Mouse (Mus musculus): ENCODE data around the gene Racgap1. TPM values are rescaled to one million over a fixed set of nuclear protein-coding genes. Genes with fewer than 3 reads are reported as not detected.

The Racgap1 gene
- polyA plus RNA-seq, 1 experiment from 2014 or later = 74.3 TPM

DNA sequence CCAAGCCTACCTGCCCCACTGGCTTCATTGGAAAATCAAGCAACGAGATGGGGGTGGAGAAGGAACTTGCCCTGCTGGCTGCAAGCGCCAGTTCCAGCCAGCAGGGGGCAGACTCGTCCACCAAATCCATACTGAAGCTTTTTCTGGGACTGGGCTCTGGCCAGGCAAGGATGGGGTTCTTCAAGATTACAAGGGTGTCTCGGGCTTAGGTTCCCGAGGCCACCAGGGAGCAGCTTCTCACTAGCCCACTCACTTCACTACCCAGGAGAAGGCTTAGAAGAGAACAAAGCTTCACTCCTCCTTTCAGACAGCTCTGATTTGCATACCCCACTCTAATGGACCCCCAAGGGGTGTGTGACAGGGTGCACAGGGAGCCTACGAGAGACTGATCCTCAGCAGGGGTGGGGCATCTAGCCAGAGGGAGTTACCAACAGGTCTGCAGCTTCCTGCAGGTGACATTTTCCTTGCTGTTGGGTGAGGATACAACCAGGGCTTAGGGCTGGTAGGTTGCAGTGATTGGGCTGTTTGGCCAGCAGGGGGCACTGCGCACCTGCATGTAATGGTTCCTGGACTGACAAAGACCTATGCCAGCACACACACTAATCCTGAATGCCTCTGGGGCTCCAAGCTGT, 55.3 kb downstream of the Racgap1 start:
- in situ Hi-C loops (cut with MboI; ENCODE audit: low pct_unique_long_range_greater_than_20kb) = loop anchor here (5.0 to 10.0 kb wide), 3 partner anchors 71 to 309 kb away; no protein-coding TSS in a partner anchor
- H3K27me3 ChIP-seq = no peaks in the 10 kb centered on the region
- peak; percentile 57 for DNase-seq (ENCODE audit: low read depth, low spot score)
- no peak for TF ChIP-seq CTCF (IDR thresholded peaks at IDR 0.05)
- POLR2A ChIA-PET = interaction anchor here (0.6 to 1.7 kb wide), 3 partner anchors 11 to 176 kb away, joined by 4 read pairs; no protein-coding TSS in a partner anchor
- CTCF ChIA-PET = interaction anchor here (0.7 to 5.8 kb wide), 26 partner anchors 8 to 182 kb away, joined by 3 to 66 read pairs (median 6); partner anchors contain the start of genes Asic1 and Racgap1
- peak; percentile 49 for ATAC-seq

- ChIA-PET CTCF (interaction anchor here (1.0 to 5.8 kb wide), 7 partner anchors 38 to 96 kb away, joined by 3 to 50 read pairs (median 7); no protein-coding TSS in a partner anchor), POLR2A (interaction anchor here (0.6 to 1.4 kb wide), 6 partner anchors 49 to 280 kb away, joined by 3 to 5 read pairs (median 3); no protein-coding TSS in a partner anchor)
- H3K27me3 ChIP-seq = no peaks in the 10 kb centered on the region
- no peak for TF ChIP-seq CTCF (IDR thresholded peaks at IDR 0.05)
- ATAC-seq = no peak
- in situ Hi-C loops (cut with MboI; ENCODE audit: low pct_unique_long_range_greater_than_20kb) = loop anchor here (5.0 to 10.0 kb wide), 4 partner anchors 72 to 310 kb away; no protein-coding TSS in a partner anchor
- no peak for DNase-seq (ENCODE audit: low read depth, low spot score)
Measured at GRCm38 (mm10) chr15:99594951-99595350, 56.5 kb downstream of the Racgap1 start.

GRCm38 (mm10) chr15:99592877-99593276, 58.6 kb downstream of the Racgap1 start:
- in situ Hi-C loops (cut with MboI; ENCODE audit: low pct_unique_long_range_greater_than_20kb) = loop anchor here (5.0 to 10.0 kb wide), 2 partner anchors 96 to 312 kb away; no protein-coding TSS in a partner anchor

GRCm38 (mm10) chr15:99592177-99592576, 59.3 kb downstream of the Racgap1 start:
- in situ Hi-C loops (cut with MboI; ENCODE audit: low pct_unique_long_range_greater_than_20kb) = loop anchor here (5.0 to 10.0 kb wide), 2 partner anchors 95 to 313 kb away; no protein-coding TSS in a partner anchor
- DNase-seq (ENCODE audit: low read depth, low spot score) (peak; percentile 64), ATAC-seq (peak; percentile 44)
- POLR2A ChIA-PET = no interaction called here
- H3K27me3 ChIP-seq = no peaks in the 10 kb centered on the region
- TF ChIP-seq CTCF (IDR thresholded peaks at IDR 0.05) = no peak
- CTCF ChIA-PET = interaction anchor here (1.3 to 5.8 kb wide), 2 partner anchors 76 to 94 kb away, joined by 10 to 50 read pairs; no protein-coding TSS in a partner anchor

More at GRCm38 (mm10) chr15:99592877-99593276, 58.6 kb downstream of the Racgap1 start:
- no peaks in the 10 kb centered on the region for H3K27me3 ChIP-seq
- no peak for DNase-seq (ENCODE audit: low read depth, low spot score)
- TF ChIP-seq CTCF (IDR thresholded peaks at IDR 0.05) = no peak
- POLR2A ChIA-PET = interaction anchor here (1.0 kb wide), 1 partner anchor 90 kb away, joined by 3 read pairs; no protein-coding TSS in a partner anchor
- CTCF ChIA-PET = interaction anchor here (1.3 to 5.8 kb wide), 2 partner anchors 76 to 94 kb away, joined by 10 to 50 read pairs; no protein-coding TSS in a partner anchor
- ATAC-seq = no peak

DNA sequence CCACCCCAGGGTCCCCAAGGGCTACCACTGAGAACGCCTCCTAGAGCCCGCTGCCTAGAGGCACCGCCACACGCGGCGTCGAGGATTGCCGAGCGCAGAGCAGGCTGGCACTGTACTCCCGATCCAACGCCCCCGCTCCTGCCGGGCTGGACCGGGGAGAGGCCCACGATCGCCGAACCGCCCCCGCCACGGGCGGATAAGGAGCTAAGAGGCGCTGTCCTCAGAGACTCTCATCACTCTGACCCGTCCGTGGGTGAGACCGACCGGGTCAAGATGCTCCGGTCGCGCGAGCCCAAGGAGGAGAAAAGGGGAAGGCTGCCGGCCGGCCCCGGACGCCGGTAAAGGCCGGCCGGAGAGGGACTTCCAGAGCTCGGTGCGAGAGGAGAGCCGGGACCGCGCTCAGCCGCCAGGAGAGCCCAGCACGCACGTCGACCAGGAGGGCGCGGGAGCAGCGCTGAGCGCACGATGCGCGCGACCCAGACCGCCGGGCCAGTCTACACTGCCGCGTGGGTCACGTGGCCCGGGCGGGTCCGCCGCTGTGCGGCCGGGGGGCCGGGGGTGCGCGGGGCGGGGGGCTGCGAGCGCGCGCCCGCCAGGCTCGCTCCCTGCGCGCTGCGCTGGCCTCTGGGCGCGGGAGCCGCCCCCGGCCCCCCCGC, 60.9 kb downstream of the Racgap1 start, which contains the start of gene Aqp5:
Gene Aqp5 (plus strand): TSS at position 354 of the 656 bp plus-strand sequence.
- no peaks in the 10 kb centered on the region for H3K27me3 ChIP-seq
- POLR2A ChIA-PET = no interaction called here
- no peak for TF ChIP-seq CTCF (IDR thresholded peaks at IDR 0.05)
- in situ Hi-C loops (cut with MboI; ENCODE audit: low pct_unique_long_range_greater_than_20kb) = loop anchor here (5.0 to 10.0 kb wide), 2 partner anchors 93 to 314 kb away; no protein-coding TSS in a partner anchor
- DNase-seq (ENCODE audit: low read depth, low spot score) = no peak
- ATAC-seq = no peak
- CTCF ChIA-PET = no interaction called here

GRCm38 (mm10) chr15:99589704-99590103, 61.8 kb downstream of the Racgap1 start:
- ChIA-PET POLR2A (interaction anchor here (0.6 kb wide), 1 partner anchor 154 kb away, joined by 4 read pairs; no protein-coding TSS in a partner anchor), CTCF (interaction anchor here (0.5 kb wide), 1 partner anchor 59 kb away, joined by 3 read pairs; no protein-coding TSS in a partner anchor)
- TF ChIP-seq CTCF (IDR thresholded peaks at IDR 0.05) = no peak
- DNase-seq (ENCODE audit: low read depth, low spot score) = no peak
- in situ Hi-C loops (cut with MboI; ENCODE audit: low pct_unique_long_range_greater_than_20kb) = loop anchor here (5.0 to 10.0 kb wide), 2 partner anchors 92 to 315 kb away; no protein-coding TSS in a partner anchor
- no peaks in the 10 kb centered on the region for H3K27me3 ChIP-seq
- ATAC-seq = no peak

- in situ Hi-C loops (cut with MboI; ENCODE audit: low pct_unique_long_range_greater_than_20kb) = no loop called here
- POLR2A ChIA-PET = interaction anchor here (0.6 kb wide), 1 partner anchor 154 kb away, joined by 4 read pairs; no protein-coding TSS in a partner anchor
- ATAC-seq (no peak), DNase-seq (ENCODE audit: low read depth, low spot score) (no peak)
- no peak for TF ChIP-seq CTCF (IDR thresholded peaks at IDR 0.05)
- no peaks in the 10 kb centered on the region for H3K27me3 ChIP-seq
- CTCF ChIA-PET = interaction anchor here (0.5 kb wide), 1 partner anchor 59 kb away, joined by 3 read pairs; no protein-coding TSS in a partner anchor
Measured at GRCm38 (mm10) chr15:99589237-99589636, 62.2 kb downstream of the Racgap1 start.

GRCm38 (mm10) chr15:99586525-99586924, 64.9 kb downstream of the Racgap1 start:
- H3K27me3 ChIP-seq = no peaks in the 10 kb centered on the region
- POLR2A ChIA-PET = no interaction called here
- CTCF ChIA-PET = no interaction called here

GRCm38 (mm10) chr15:99585741-99586140, 65.7 kb downstream of the Racgap1 start:
- in situ Hi-C loops (cut with MboI; ENCODE audit: low pct_unique_long_range_greater_than_20kb) = no loop called here
- ChIA-PET POLR2A (interaction anchor here (1.3 kb wide), 1 partner anchor 88 kb away, joined by 5 read pairs; no protein-coding TSS in a partner anchor), CTCF (no interaction called here)
- no peak for TF ChIP-seq CTCF (IDR thresholded peaks at IDR 0.05)
- no peak for DNase-seq (ENCODE audit: low read depth, low spot score)
- ATAC-seq = no peak
- H3K27me3 ChIP-seq = no peaks in the 10 kb centered on the region

More at GRCm38 (mm10) chr15:99586525-99586924, 64.9 kb downstream of the Racgap1 start:
- ATAC-seq (no peak), DNase-seq (ENCODE audit: low read depth, low spot score) (no peak)
- in situ Hi-C loops (cut with MboI; ENCODE audit: low pct_unique_long_range_greater_than_20kb) = no loop called here
- TF ChIP-seq CTCF (IDR thresholded peaks at IDR 0.05) = no peak
